Mouse (Mus musculus): ENCODE results near the gene Cyth3.

- TF ChIP-seq CTCF (IDR thresholded peaks at IDR 0.05; ENCODE audit: control insufficient read depth, insufficient read depth, low read length) = no peak
- TF ChIP-seq POLR2A (IDR thresholded peaks at IDR 0.05; ENCODE audit: borderline replicate concordance, control insufficient read depth, low read depth, low read length) = no peak
Observed at GRCm38 (mm10) chr5:143759554-143759953, 137.3 kb downstream of the Cyth3 start.

All from bone marrow, adult 2 months (tissue).